19 mouse cellular contexts compared by ENCODE assay signal in the genomic region with DNA sequence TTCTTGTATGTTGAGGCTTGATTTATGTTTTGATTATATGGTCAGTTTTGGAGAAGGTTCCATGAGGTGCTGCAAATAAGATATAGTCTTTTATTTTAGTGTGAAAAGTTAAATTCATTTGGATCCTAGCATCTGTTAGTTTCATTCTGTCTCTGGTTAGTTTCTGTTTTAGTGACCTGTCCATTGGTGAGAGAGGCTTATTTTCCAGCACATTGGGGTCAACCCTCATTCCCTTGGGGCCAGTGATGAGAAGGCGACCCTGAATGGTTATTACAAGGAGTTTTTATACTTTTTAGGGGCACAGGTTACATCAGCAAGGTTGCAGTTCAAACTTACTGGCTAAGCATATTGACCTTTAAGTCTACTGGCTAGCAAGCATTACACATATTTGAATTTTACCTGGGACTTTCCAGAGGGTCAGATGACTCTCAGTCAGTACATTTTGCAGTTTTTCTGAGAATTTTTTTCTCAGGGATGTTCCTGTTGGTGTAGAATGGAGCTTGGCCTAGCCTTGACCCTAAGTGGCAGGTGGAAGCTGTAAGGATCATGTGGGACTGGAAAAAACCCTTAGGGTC.
"Had no signal": no experiment of that assay in that cellular context is flagged by ENCODE, and none has a peak within 500 bp of the region (broad histone marks: within the 10 kb centered on the region; RNA-seq: fewer than 3 reads in every experiment).

No protein-coding gene starts in this region.

- H3K4me3 ChIP-seq: liver, embryonic 15.5 days; lung, embryonic 15.5 days; midbrain, embryonic 10.5 days; midbrain, embryonic 12.5 days; myocyte; neural tube, embryonic 12.5 days; stomach, embryonic 15.5 days had no signal

- H3K9ac ChIP-seq: liver, embryonic 15.5 days; liver, postnatal 0 days; lung, embryonic 15.5 days; midbrain, embryonic 12.5 days; neural tube, embryonic 12.5 days; stomach, embryonic 15.5 days had no signal

- H3K4me1 ChIP-seq: liver, embryonic 15.5 days; lung, embryonic 15.5 days; midbrain, embryonic 10.5 days; midbrain, embryonic 12.5 days; neural tube, embryonic 12.5 days; stomach, embryonic 15.5 days had no signal

- DNase-seq: liver, postnatal 0 days; lung, adult 2 months; lung, postnatal 14 days; lung, postnatal 36 days; midbrain, embryonic 14.5 days; right cerebral cortex, postnatal 25 days; right cerebral cortex, postnatal 4 days; spleen, adult 18-20 months; thymus, adult 2 months; thymus, postnatal 25 days had no signal

- H3K4me2 ChIP-seq: liver, embryonic 15.5 days; lung, embryonic 15.5 days; midbrain, embryonic 12.5 days; neural tube, embryonic 12.5 days; stomach, embryonic 15.5 days had no signal

- H3K36me3 ChIP-seq: lung, embryonic 15.5 days; midbrain, embryonic 12.5 days; neural tube, embryonic 12.5 days; stomach, embryonic 15.5 days had no signal

- H3K27ac ChIP-seq: liver, embryonic 15.5 days; lung, embryonic 15.5 days; macrophage; midbrain, embryonic 10.5 days; midbrain, embryonic 12.5 days; neural tube, embryonic 12.5 days; stomach, embryonic 15.5 days; stomach, postnatal 0 days had no signal

- H3K27me3 ChIP-seq: liver, embryonic 15.5 days; lung, embryonic 15.5 days; midbrain, embryonic 12.5 days; neural tube, embryonic 12.5 days; stomach, embryonic 15.5 days had no signal

- H3K9me3 ChIP-seq: liver, embryonic 15.5 days; lung, embryonic 15.5 days; midbrain, embryonic 10.5 days; midbrain, embryonic 12.5 days; neural tube, embryonic 12.5 days; stomach, embryonic 15.5 days had no signal
